Mouse (Mus musculus) hindbrain, embryonic 16.5 days (tissue): ENCODE measurements at regions not wholly inside any gene's neighbourhood (a gene's known extent, or its start where the extent isn't known, plus 50 kb on each side); places are given as distances from the start of the nearest gene placed in this dataset.

Experiments used
- ATAC-seq: fragments of 200-750 bp; cut with Nextera tagmentation; 2 replicates; pipeline ENCODE4 v1.8.0; 2017; ENCODE audit warnings: moderate TSS enrichment, moderate library complexity
- H3K27ac ChIP-seq: fragments of 300-500 bp; sonication (generic); 2 replicates; pipeline ENCODE4 v1.5.1; 2014; ENCODE audit warnings: low read depth, mild to moderate bottlenecking, control low read depth, low read length, moderate library complexity
- H3K27me3 ChIP-seq: fragments of 300-500 bp; sonication (generic); replicated peaks from 2 replicates; pipeline ENCODE4 v1.6.1; 2014; ENCODE audit warnings: low read length; ENCODE audit not compliant: control insufficient read depth, insufficient read depth
- H3K36me3 ChIP-seq: fragments of 300-500 bp; sonication (generic); 2 replicates; pipeline ENCODE4 v1.6.1; 2014; ENCODE audit warnings: mild to moderate bottlenecking, low read length, moderate library complexity, mixed read lengths; ENCODE audit not compliant: control insufficient read depth, insufficient read depth
- H3K4me1 ChIP-seq: fragments of 300-500 bp; sonication (generic); 2 replicates; pipeline ENCODE4 v1.6.1; 2014; ENCODE audit warnings: low read depth, low read length; ENCODE audit not compliant: control insufficient read depth, insufficient read depth
- H3K4me2 ChIP-seq: fragments of 300-500 bp; sonication (generic); 2 replicates; pipeline ENCODE4 v1.6.1; 2014; ENCODE audit warnings: mild to moderate bottlenecking, low read length, control low read depth, moderate library complexity
- H3K4me3 ChIP-seq: fragments of 300-500 bp; sonication (generic); 2 replicates; pipeline ENCODE4 v1.5.1; 2014; ENCODE audit warnings: mild to moderate bottlenecking, low read length, control low read depth, moderate library complexity
- H3K9ac ChIP-seq: fragments of 300-500 bp; sonication (generic); 2 replicates; pipeline ENCODE4 v1.6.1; 2014; ENCODE audit warnings: low read depth, mild to moderate bottlenecking, control low read depth, low read length, moderate library complexity
- H3K9me3 ChIP-seq: fragments of 300-500 bp; sonication (generic); 2 replicates; pipeline ENCODE4 v1.6.1; 2014; ENCODE audit warnings: mild to moderate bottlenecking, low read length, moderate library complexity; ENCODE audit not compliant: control insufficient read depth
- WGBS: fragments of 180-500 bp; shearing (Covaris S2); extraction: QIAGEN DNeasy Blood & Tissue Kit; methylation state at CpG from one replicate; pipeline ENCODE4 v1.1.7; 2014; 5-methylcytosine and 5-hydroxymethylcytosine counted together

DNA sequence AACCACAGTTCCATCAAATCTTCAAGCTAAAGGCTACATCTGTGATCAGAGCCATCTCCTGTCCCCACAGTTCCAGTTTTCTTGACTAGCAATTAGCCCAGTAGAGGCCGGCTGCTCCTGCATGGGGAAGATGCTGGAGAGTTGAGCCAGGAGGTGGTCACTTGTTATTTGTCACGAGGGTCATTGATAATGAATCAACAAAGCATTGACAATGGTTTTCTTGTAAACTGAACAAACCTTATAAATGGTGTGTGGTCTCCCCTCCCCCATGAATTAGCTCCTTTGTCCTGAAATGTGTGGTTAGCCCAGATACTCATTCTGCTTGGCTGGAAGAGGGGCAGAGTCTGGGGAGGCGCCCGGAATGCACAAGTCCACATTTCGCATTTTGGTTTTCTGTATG is 208.9 kb upstream of the Sox2 start:
- H3K9me3 ChIP-seq, result no peaks in the 10 kb centered on the region
- peaks cover 7% of the 10 kb centered on the region for H3K4me1 ChIP-seq
- no peak overlapping the region for H3K4me2 ChIP-seq
- peak overlapping the region; percentile 62 for H3K27ac ChIP-seq
- 38% methylated on average over 5 of the region's 5 CpGs for WGBS
- no peak overlapping the region for H3K4me3 ChIP-seq
- no peaks in the 10 kb centered on the region for H3K36me3 ChIP-seq
- no peak overlapping the region for H3K9ac ChIP-seq
- peaks cover 3% of the 10 kb centered on the region for H3K27me3 ChIP-seq
- ATAC-seq, result peak; percentile 70

DNA sequence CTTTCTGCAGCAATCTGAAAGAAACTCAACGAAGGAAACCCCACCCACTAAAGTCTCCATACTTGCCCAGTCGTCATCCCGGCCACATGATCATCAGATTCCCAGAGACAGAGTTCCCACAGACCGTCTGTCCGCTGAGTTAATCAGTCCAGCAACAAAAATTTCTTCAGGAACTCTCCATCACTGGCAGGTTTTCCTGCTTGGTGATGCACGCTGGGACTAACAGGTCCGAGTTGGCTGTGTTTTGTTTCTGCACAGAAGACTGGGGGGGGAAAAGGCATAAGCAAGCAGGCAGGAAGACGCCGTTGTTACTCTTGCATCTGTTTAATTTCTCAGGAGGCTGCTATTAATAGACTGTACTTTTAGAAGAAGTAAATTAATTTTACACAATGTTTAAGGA is 215.3 kb upstream of the Sox2 start:
- Histone ChIP-seq H3K4me1 (no peaks in the 10 kb centered on the region), H3K36me3 (no peaks in the 10 kb centered on the region), H3K4me3 (no peak overlapping the region), H3K9ac (no peak overlapping the region), H3K27ac (no peak overlapping the region), H3K27me3 (no peaks in the 10 kb centered on the region), H3K4me2 (peak overlapping the region; percentile 7; the same call in 1 of the 2 replicates), H3K9me3 (no peaks in the 10 kb centered on the region)
- ATAC-seq, result peak; percentile 54
- 41% methylated on average over 9 of the region's 9 CpGs for WGBS

DNA sequence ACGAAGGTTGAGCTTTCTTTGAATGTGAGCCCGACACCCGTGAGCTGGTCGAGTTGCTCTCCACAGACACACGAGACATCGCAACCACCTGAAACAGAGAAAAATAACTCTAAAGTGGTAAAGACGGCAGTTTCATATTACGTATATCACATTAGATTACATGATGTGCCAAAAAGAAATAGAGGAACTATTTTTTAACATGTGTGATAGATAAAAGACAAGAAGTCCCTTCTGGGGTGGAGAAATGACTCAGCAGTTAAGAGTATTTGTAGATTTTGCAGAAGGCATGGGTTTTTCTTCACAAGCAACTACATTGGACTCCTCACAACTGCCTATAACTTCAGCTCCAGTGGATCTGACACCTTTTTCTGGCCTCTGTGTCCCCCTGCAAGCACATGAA is 222.2 kb upstream of the Sox2 start:
- no peak overlapping the region for H3K4me3 ChIP-seq
- H3K27ac ChIP-seq, result no peak overlapping the region
- no peaks in the 10 kb centered on the region for H3K9me3 ChIP-seq
- WGBS, result 95% methylated on average over 8 of the region's 8 CpGs
- no peaks in the 10 kb centered on the region for H3K27me3 ChIP-seq
- no peaks in the 10 kb centered on the region for H3K4me1 ChIP-seq
- no peaks in the 10 kb centered on the region for H3K36me3 ChIP-seq
- no peak overlapping the region for H3K4me2 ChIP-seq
- no peak overlapping the region for H3K9ac ChIP-seq
- no peak for ATAC-seq

DNA sequence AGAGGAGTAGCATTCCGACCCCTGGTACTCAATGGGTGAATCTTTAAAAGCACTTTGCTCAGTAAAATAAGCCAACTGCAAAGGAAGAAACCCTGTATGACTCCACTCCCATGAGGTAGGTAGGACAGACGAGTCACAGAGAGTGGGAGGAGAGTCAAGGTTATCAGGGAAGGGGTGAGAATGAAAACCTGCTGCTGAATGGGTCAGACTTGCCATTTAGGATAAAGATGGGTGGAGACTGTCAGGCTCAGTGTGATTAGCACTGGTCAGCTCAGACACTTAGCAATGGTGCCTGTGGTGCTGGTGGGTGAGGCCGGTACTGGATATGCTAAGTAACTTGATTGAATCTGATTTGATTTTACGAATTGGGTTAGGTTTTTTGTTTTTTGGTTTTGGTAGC is 222.7 kb upstream of the Sox2 start:
- no peak for ATAC-seq
- no peaks in the 10 kb centered on the region for H3K27me3 ChIP-seq
- H3K4me2 ChIP-seq, result no peak overlapping the region
- no peaks in the 10 kb centered on the region for H3K36me3 ChIP-seq
- WGBS, result 84% methylated on average over 4 of the region's 4 CpGs
- H3K4me1 ChIP-seq, result no peaks in the 10 kb centered on the region; the same call in 1 of the 2 replicates
- no peak overlapping the region for H3K4me3 ChIP-seq
- no peak overlapping the region for H3K9ac ChIP-seq
- no peaks in the 10 kb centered on the region for H3K9me3 ChIP-seq
- no peak overlapping the region for H3K27ac ChIP-seq

DNA sequence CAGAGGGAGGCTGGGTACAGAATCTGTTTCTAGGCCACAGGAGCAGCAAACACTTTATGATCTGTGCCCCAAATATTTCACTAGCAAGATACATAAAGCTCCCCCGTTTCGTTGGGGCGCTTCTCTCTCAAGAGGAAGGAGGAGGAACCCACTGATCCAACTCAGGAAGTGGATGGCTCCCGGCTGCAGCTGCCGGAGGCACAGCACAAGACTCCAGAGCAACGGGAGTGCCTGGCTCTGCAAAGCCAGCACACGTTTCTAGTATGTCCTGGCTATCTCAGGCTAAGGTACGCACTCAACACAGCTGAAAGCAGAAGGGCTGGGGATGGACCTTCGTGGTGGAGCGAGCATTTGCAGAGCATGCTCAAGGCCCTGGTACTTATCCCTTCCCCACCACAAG is 223.2 kb upstream of the Sox2 start:
- 87% methylated on average over 10 of the region's 10 CpGs for WGBS
- no peak for ATAC-seq
- no peak overlapping the region for H3K4me3 ChIP-seq

DNA sequence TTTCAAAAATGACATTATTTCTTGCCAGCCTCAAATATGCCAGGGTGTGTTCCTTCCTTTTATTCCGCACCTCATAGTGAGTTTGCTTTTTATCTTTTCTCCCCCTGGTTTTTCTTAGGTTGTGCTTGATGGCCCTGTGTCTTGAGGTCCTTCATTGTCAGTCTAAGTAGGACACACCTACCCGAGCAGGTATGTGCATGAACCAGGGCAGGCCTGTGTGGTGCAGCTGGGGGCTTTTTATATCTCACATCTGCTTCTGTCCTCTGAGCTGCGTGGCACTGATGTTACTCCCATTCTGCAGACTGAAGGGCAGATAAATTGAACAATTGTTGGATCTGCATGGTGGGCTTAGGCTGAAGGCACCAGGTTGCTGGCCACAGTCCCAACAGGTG is 238.3 kb upstream of the Sox2 start:
- H3K27me3 ChIP-seq, result no peaks in the 10 kb centered on the region

More for the DNA sequence above, 223.2 kb upstream of the Sox2 start:
- Histone ChIP-seq H3K27ac (no peak overlapping the region), H3K4me1 (no peaks in the 10 kb centered on the region; the same call in 1 of the 2 replicates), H3K36me3 (no peaks in the 10 kb centered on the region), H3K27me3 (no peaks in the 10 kb centered on the region), H3K4me2 (no peak overlapping the region), H3K9ac (no peak overlapping the region), H3K9me3 (no peaks in the 10 kb centered on the region)

DNA sequence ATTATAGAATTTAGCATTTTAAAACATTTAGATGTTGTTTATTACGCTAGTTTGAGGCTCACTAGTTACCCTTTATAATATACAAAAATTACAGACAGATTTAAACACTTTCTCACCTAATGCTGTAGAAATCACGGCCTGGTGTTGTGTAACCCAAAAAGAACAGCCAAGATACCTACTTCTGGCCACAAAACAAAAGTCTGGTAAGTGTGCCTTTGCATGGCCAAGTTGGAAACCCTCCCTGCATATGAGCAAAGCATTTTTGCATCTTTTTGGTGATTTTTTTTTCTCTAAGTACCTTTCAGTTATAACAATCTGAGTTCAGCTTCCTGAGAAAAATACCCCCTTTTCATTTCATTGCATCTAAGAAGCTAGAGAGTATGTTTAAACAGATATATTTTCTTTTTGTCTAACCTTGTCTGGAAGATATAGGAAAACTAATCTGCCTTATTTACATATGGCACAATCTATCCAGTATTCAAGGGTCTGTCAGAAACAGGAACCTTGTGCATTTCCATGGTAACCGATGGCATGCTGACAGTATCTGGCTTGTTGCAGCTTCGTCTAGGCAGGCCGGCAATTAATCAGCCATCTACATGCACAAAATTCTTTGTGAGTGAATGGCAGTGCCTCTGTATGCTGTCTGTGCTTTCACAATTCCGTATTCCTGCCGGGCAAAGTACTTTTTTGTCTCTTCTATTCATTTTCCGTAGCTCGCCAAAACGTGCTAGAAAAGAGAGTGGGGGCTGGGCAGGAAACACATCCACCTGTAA is 238.9 kb upstream of the Sox2 start:
- no peaks in the 10 kb centered on the region for H3K27me3 ChIP-seq
- no peaks in the 10 kb centered on the region for H3K9me3 ChIP-seq
- H3K4me3 ChIP-seq, result no peak overlapping the region
- H3K4me1 ChIP-seq, result peaks cover 7% of the 10 kb centered on the region
- ATAC-seq, result peak; percentile 94
- peak overlapping the region; percentile 10; the same call in 1 of the 2 replicates for H3K4me2 ChIP-seq
- no peak overlapping the region for H3K9ac ChIP-seq
- peak overlapping the region; percentile 68 for H3K27ac ChIP-seq
- WGBS, result 29% methylated on average over 10 of the region's 10 CpGs
- no peaks in the 10 kb centered on the region for H3K36me3 ChIP-seq

More for the DNA sequence above, 238.3 kb upstream of the Sox2 start:
- peaks cover 7% of the 10 kb centered on the region for H3K4me1 ChIP-seq
- no peak overlapping the region for H3K9ac ChIP-seq
- H3K36me3 ChIP-seq, result no peaks in the 10 kb centered on the region
- H3K4me3 ChIP-seq, result no peak overlapping the region
- no peaks in the 10 kb centered on the region for H3K9me3 ChIP-seq
- H3K27ac ChIP-seq, result peak overlapping the region; percentile 68
- peak; percentile 41 for ATAC-seq
- WGBS, result 48% methylated on average over 3 of the region's 3 CpGs
- peak overlapping the region; percentile 10; the same call in 1 of the 2 replicates for H3K4me2 ChIP-seq

DNA sequence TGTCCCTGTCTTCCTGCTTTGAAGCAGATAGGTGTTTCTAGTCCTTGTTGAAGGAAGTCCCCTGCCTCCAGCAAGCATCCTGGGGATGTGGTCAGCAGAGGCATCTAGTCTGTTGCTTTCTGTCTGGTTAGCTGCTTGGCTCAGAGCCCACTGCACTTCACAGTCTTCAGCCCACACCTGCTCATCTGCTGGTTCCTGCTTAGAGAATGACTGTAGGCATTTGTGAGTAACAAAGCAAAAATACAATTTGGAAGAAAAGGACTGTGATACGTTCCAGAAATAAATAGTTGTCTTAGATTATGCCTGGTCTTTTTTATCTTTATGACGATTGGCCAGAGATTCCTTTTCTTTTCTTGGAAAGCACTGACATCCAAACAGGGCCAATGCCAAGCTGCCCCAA is 246.6 kb upstream of the Sox2 start:
- no peak overlapping the region for H3K4me3 ChIP-seq
- H3K9me3 ChIP-seq, result no peaks in the 10 kb centered on the region
- no peak for ATAC-seq
- H3K36me3 ChIP-seq, result no peaks in the 10 kb centered on the region
- no peaks in the 10 kb centered on the region for H3K27me3 ChIP-seq
- H3K9ac ChIP-seq, result no peak overlapping the region
- H3K4me1 ChIP-seq, result peaks cover 3% of the 10 kb centered on the region; the same call in 1 of the 2 replicates
- H3K27ac ChIP-seq, result no peak overlapping the region
- 72% methylated on average over 2 of the region's 2 CpGs for WGBS
- H3K4me2 ChIP-seq, result no peak overlapping the region

DNA sequence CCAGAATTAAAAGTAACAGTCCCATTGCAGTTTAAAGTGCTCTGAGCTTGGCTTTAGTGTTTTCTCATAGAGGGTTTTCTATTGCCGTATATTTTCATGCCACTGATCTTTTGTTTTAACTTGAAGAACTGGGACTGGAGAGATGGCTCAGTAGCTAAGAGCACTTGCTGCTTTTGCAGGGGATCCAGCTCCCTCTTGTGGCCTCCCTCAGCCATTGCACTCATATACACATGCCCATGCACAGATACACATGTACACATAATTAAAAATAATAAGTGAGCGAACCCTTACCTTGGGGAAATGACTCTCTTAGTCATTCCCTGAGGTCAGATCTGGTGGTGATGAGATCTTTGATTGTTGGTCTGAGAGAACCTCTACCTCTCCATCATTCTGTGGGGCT is 258.9 kb upstream of the Sox2 start:
- no peaks in the 10 kb centered on the region for H3K4me1 ChIP-seq
- no peak overlapping the region for H3K4me2 ChIP-seq
- H3K27ac ChIP-seq, result no peak overlapping the region
- 0 out of 2 replicates have a peak, but pooled peaks cover 2% of the 10 kb centered on the region for H3K9me3 ChIP-seq
- no peak overlapping the region for H3K4me3 ChIP-seq
- no peak for ATAC-seq
- 94% methylated on average over 2 of the region's 2 CpGs for WGBS
- no peaks in the 10 kb centered on the region for H3K36me3 ChIP-seq
- no peaks in the 10 kb centered on the region for H3K27me3 ChIP-seq
- no peak overlapping the region for H3K9ac ChIP-seq
